Mouse (Mus musculus) liver, embryonic 14.5 days (tissue): ENCODE results near the gene Hoxc10. TPM values are rescaled to one million over a fixed set of nuclear protein-coding genes. Genes with fewer than 3 reads are reported as not detected.

ENCODE experiments used
- ATAC-seq: fragments of 200-750 bp; cut with Nextera tagmentation; 2 replicates; pipeline ENCODE4 v1.8.0; 2017; ENCODE audit warnings: moderate number of reproducible peaks, mild to moderate bottlenecking, moderate library complexity; ENCODE audit not compliant: insufficient read depth
- DNase-seq, 3 experiments: peaks; one replicate each; pipeline ENCODE4 v3.0.0-alpha.2; 2012 to 2013; ENCODE audit warnings: low read depth in 3 of 3, low spot score in 3 of 3
- H3K27ac ChIP-seq: fragments of 300-500 bp; sonication (generic); 2 replicates; pipeline ENCODE4 v1.5.1; 2014; ENCODE audit warnings: moderate library complexity, mild to moderate bottlenecking, control low read depth, inconsistent platforms
- H3K27me3 ChIP-seq: fragments of 300-500 bp; sonication (generic); 2 replicates; pipeline ENCODE4 v1.6.1; 2014; ENCODE audit warnings: mild to moderate bottlenecking, low read length, moderate library complexity; ENCODE audit not compliant: control insufficient read depth, insufficient read depth
- H3K36me3 ChIP-seq: fragments of 300-500 bp; sonication (generic); replicated peaks from 2 replicates; pipeline ENCODE4 v1.6.1; 2014; ENCODE audit warnings: low read depth; ENCODE audit not compliant: control insufficient read depth, insufficient read depth
- H3K4me1 ChIP-seq, 2 experiments: fragments of 200-500 bp in 1 of 2; fragments of 300-500 bp in 1 of 2; sonication (generic) in 1 of 2; replicated peaks; 2 replicates each; pipeline ENCODE4 v1.6.1; 2012 to 2014; ENCODE audit warnings: antibody characterized with exemption in 1 of 2, inconsistent platforms in 1 of 2, low read length in 1 of 2; ENCODE audit not compliant: control insufficient read depth in 2 of 2, insufficient read depth in 2 of 2
- H3K4me2 ChIP-seq: fragments of 300-500 bp; sonication (generic); 2 replicates; pipeline ENCODE4 v1.6.1; 2014; ENCODE audit warnings: low read depth, mild to moderate bottlenecking, control low read depth, moderate library complexity
- H3K4me3 ChIP-seq, 2 experiments: fragments of 200-500 bp in 1 of 2; fragments of 300-500 bp in 1 of 2; sonication (generic) in 1 of 2; 2 replicates each; pipeline ENCODE4 v1.5.1; 2012 to 2014; ENCODE audit warnings: low read depth in 2 of 2, low read length in 2 of 2, mild to moderate bottlenecking in 2 of 2, control low read depth in 1 of 2, inconsistent platforms in 1 of 2, moderate library complexity in 1 of 2; ENCODE audit not compliant: insufficient read depth in 1 of 2
- H3K9ac ChIP-seq: fragments of 300-500 bp; sonication (generic); replicated peaks from 2 replicates; pipeline ENCODE4 v1.6.1; 2014; ENCODE audit warnings: mild to moderate bottlenecking, control low read depth, moderate library complexity
- H3K9me3 ChIP-seq: fragments of 300-500 bp; sonication (generic); 2 replicates; pipeline ENCODE4 v1.6.1; 2016; ENCODE audit warnings: low read length, mixed read lengths; ENCODE audit not compliant: control insufficient read depth
- CTCF ChIP-seq: IDR thresholded peaks from 2 replicates; pipeline ENCODE4 v1.5.1; 2016; ENCODE audit warnings: antibody characterized with exemption, low read depth, control low read depth
- EP300 ChIP-seq: IDR thresholded peaks from 2 replicates; pipeline ENCODE4 v1.6.1; 2016; ENCODE audit warnings: antibody characterized with exemption, low read depth
- WGBS: fragments of 180-500 bp; shearing (Covaris S2); extraction: QIAGEN DNeasy Blood & Tissue Kit; methylation state at CpG from one replicate; pipeline ENCODE4 v1.1.7; 2014; ENCODE audit not compliant: insufficient replicate concordance; 5-methylcytosine and 5-hydroxymethylcytosine counted together
- polyA plus RNA-seq, 2 experiments: library from polyadenylated mRNA; depleted of rRNA in 1 of 2; stranded (reverse) in 1 of 2; unstranded in 1 of 2; fragments of >200 nt; fragmentation: Nextera tagmentation in 1 of 2; extraction: Ambion mirVana in 1 of 2; gene quantifications; 2 replicates each; pipeline versions ENCODE4 v1.2.1 to v1.2.3; 2012 to 2014

Hoxc10 gene
- polyA plus RNA-seq, 2 experiments: not detected

DNA sequence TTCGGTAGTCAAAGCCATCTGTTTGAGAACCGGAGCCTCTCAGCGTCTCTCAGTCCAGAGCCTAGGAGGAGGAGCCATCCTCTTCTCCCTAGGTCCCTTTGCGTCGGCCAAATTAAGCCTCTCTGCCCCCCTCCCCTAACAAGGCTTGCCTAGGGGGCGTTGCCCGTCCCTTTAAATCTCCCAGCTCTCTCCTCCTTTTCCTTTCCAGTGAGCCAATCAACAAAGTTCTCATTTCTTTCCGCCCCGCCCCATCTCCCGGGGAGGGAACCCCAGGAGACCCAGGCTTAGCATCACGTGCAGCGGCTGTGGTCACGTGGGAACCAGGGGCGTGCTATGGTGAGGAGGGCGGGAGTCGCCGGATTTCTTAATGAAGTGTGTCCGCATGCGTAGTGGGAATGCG is 46.0 kb upstream of the Hoxc10 start:
- WGBS: under 1% methylated on average over 20 of the region's 20 CpGs
- Histone ChIP-seq H3K4me1 (no peaks in the 10 kb centered on the region), H3K9me3 (no peaks in the 10 kb centered on the region), H3K36me3 (no peaks in the 10 kb centered on the region), H3K27ac (no peak overlapping the region), H3K4me3 (no peak overlapping the region), H3K4me2 (no peak overlapping the region), H3K27me3 (peaks cover 94% of the 10 kb centered on the region), H3K9ac (no peak overlapping the region)
- TF ChIP-seq EP300 (no peak), CTCF (no peak)
- DNase-seq (no peak), ATAC-seq (no peak)

DNA sequence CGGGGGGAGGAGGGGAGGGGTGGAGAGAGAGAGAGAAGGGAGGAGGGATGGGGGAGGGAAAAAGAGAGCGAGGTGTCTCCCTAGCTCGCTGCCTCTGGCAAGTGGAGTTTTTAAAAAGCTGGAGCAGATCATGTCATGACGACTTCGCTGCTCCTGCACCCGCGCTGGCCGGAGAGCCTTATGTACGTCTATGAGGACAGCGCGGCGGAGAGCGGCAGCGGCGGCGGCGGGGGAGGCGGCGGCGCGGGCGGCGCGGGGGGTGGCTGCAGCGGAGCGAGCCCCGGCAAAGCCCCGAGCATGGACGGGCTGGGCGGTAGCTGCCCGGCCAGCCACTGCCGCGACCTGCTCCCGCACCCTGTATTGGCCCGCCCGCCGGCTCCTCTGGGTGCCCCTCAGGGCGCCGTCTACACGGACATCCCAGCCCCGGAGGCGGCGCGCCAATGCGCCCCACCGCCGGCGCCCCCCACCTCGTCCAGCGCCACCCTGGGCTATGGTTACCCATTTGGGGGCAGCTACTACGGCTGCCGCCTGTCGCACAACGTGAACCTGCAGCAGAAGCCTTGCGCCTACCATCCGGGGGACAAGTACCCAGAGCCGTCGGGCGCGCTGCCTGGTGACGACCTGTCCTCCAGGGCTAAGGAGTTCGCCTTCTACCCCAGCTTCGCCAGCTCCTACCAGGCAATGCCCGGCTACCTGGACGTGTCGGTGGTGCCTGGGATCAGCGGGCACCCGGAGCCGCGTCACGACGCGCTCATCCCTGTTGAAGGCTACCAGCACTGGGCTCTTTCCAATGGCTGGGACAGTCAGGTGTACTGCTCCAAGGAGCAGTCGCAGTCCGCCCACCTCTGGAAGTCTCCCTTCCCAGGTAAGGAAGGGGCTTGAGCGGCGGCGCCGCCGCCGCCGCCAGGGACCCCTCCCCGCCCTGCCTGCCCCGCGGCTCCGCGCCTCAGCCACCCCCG is 45.3 kb upstream of the Hoxc10 start, which contains the start of gene Hoxc13:
Gene Hoxc13, plus strand, starts transcription at position 51 of the 959 bp plus-strand sequence.
- Histone ChIP-seq H3K9me3 (no peaks in the 10 kb centered on the region), H3K9ac (no peak within 1 kb of the TSS), H3K27ac (no peak within 1 kb of the TSS), H3K36me3 (no peaks in the 10 kb centered on the region), H3K4me3 (no peak within 1 kb of the TSS), H3K27me3 (peaks cover 94% of the 10 kb centered on the region), H3K4me1 (no peaks in the 10 kb centered on the region), H3K4me2 (no peak within 1 kb of the TSS)
- DNase-seq: no peak
- 2% methylated on average over 78 of the region's 88 CpGs for WGBS
- TF ChIP-seq CTCF: no peak
- TF ChIP-seq EP300: no peak
- no peak for ATAC-seq

DNA sequence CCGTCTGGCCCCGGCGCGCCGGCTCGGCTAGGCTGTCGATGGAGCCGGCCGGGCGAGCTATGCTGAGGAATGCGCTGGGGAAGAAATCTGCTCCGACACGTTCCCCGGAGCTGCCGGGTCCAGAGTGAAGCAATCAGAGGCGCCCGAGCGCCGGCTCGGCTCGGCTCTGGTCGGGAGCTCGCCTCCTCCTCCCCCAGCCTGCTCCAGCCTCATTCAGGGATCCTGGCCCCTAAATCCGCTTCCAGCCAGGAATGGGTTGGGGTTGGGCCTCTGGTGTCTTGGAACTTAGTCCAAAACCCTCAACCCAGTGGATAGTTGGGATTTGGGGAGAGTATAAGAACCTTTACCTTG is 44.6 kb upstream of the Hoxc10 start:
- Histone ChIP-seq H3K4me3 (no peak overlapping the region), H3K9ac (no peak overlapping the region), H3K9me3 (no peaks in the 10 kb centered on the region), H3K4me1 (no peaks in the 10 kb centered on the region), H3K27ac (no peak overlapping the region), H3K27me3 (peaks cover 94% of the 10 kb centered on the region), H3K4me2 (no peak overlapping the region), H3K36me3 (no peaks in the 10 kb centered on the region)
- ATAC-seq: no peak
- no peak for DNase-seq
- TF ChIP-seq CTCF: no peak
- no peak for TF ChIP-seq EP300
- WGBS: 4% methylated on average over 24 of the region's 24 CpGs

DNA sequence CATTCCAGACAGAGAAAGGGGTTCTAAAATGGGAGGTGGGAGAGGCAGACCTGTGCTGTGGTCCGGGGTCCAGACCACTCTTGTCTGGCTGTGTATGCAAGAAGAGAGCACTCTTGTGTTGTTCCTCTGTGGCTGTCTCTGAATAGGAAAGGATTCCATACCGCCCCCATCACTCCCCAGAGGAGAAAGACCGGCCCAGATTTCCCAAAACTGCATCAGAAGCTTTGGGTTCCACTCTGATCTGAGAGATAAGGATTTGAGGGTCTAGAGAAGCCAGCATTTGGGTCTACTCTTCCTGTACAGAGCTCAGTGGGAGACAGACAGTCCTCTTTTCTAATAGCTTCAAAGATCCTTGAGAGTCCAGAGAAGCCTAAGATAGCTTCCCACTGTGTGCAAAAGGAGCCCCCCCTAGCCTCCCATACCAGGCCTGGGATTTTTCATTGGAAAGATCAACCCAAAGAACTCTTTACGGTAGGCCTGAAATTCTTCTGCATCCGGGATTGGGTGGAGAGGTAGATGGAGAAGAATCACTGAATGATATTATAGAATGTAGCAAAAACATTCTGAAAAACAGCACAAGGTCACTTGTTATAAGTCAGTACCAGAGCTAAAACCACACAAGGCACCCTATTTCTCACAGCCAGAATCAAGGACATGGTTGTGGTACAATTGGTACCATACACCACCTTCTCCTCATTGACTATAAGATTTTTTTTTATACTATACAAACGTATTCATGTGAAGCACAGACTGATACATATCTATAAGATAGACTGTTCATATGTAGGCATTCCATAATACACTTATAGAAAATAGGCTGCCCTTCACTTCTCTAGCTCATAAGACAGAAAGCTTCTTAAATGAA is 43.7 kb upstream of the Hoxc10 start:
- WGBS: 7% methylated on average over 6 of the region's 6 CpGs
- Histone ChIP-seq H3K27ac (no peak overlapping the region), H3K36me3 (no peaks in the 10 kb centered on the region), H3K9ac (no peak overlapping the region), H3K9me3 (no peaks in the 10 kb centered on the region), H3K4me3 (no peak overlapping the region), H3K27me3 (peaks cover 94% of the 10 kb centered on the region), H3K4me1 (no peaks in the 10 kb centered on the region), H3K4me2 (no peak overlapping the region)
- ATAC-seq (no peak), DNase-seq (no peak)
- TF ChIP-seq EP300 (no peak), CTCF (no peak)
